Mouse (Mus musculus) liver, adult 2 months (tissue): Measurements from ENCODE around the gene Adgrv1. TPM values are rescaled to one million over a fixed set of nuclear protein-coding genes. Genes with fewer than 3 reads are reported as not detected.

Experiments used
- DNase-seq: peaks from one replicate; pipeline ENCODE4 v3.0.0-alpha.2; 2011; ENCODE audit warnings: low read depth, low spot score; ENCODE audit errors: extremely low read depth
- H3K27ac ChIP-seq: fragments of 200-500 bp; replicated peaks from 2 replicates; pipeline ENCODE4 v1.5.1; 2012; ENCODE audit warnings: low read depth, mild to moderate bottlenecking, control low read depth, inconsistent platforms, low read length; ENCODE audit not compliant: insufficient read depth
- H3K27me3 ChIP-seq: fragments of 200-500 bp; 2 replicates; pipeline ENCODE4 v1.6.1; 2012; ENCODE audit warnings: mild to moderate bottlenecking, moderate library complexity, low read length, inconsistent platforms; ENCODE audit not compliant: control insufficient read depth, insufficient read depth
- H3K36me3 ChIP-seq: fragments of 200-500 bp; 2 replicates; pipeline ENCODE4 v1.6.1; 2012; ENCODE audit warnings: low read length, inconsistent platforms; ENCODE audit not compliant: control insufficient read depth, insufficient read depth
- H3K4me1 ChIP-seq: fragments of 200-500 bp; 2 replicates; pipeline ENCODE4 v1.6.1; 2011; ENCODE audit warnings: low read length; ENCODE audit not compliant: control insufficient read depth, insufficient read depth
- H3K4me3 ChIP-seq: fragments of 200-500 bp; 2 replicates; pipeline ENCODE4 v1.5.1; 2011; ENCODE audit warnings: low read depth, mild to moderate bottlenecking, control low read depth, low read length, moderate library complexity; ENCODE audit not compliant: insufficient read depth
- H3K79me2 ChIP-seq: fragments of 200-500 bp; 2 replicates; pipeline ENCODE4 v1.6.1; 2012; ENCODE audit warnings: inconsistent platforms, mild to moderate bottlenecking, low read length, moderate library complexity; ENCODE audit not compliant: control insufficient read depth, insufficient read depth
- H3K9ac ChIP-seq: fragments of 200-500 bp; 2 replicates; pipeline ENCODE4 v1.6.1; 2012; ENCODE audit warnings: low read depth, mild to moderate bottlenecking, control low read depth, inconsistent platforms, low read length
- CTCF ChIP-seq: fragments of 200-500 bp; IDR thresholded peaks from 2 replicates; pipeline ENCODE4 v1.5.1; 2011; ENCODE audit warnings: low read depth, low read length, control low read depth
- POLR2A ChIP-seq: fragments of 200-500 bp; IDR thresholded peaks from 2 replicates; pipeline ENCODE4 v1.6.1; 2011; ENCODE audit warnings: low read length, control low read depth; ENCODE audit not compliant: insufficient read depth; ENCODE audit errors: extremely low read depth
- WGBS: fragments of 180-500 bp; shearing (Covaris S2); methylation state at CpG from one replicate; pipeline ENCODE4 v1.1.7; 2018; 5-methylcytosine and 5-hydroxymethylcytosine counted together
- polyA plus RNA-seq: library from polyadenylated mRNA; depleted of rRNA; stranded (reverse); fragments of >200 nt; gene quantifications from 2 replicates; pipeline ENCODE4 v1.2.3, GENCODE M21; 2012
- total RNA-seq: library from RNA; depleted of rRNA; stranded (reverse); fragments of >200 nt; gene quantifications from 2 replicates; pipeline ENCODE4 v1.2.3, GENCODE M21; 2014

Adgrv1 gene
- total and polyA plus RNA-seq, 2 experiments: 1.5 to 3.1 TPM

GRCm38 (mm10) chr13:81510142-81510541 is 122.8 kb downstream of the Adgrv1 start:
- no peak for DNase-seq
- no peak overlapping the region for H3K9ac ChIP-seq
- H3K79me2 ChIP-seq: no peaks in the 10 kb centered on the region
- no peaks in the 10 kb centered on the region for H3K4me1 ChIP-seq
- TF ChIP-seq CTCF (no peak), POLR2A (no peak)
- H3K4me3 ChIP-seq: no peak overlapping the region
- 82% methylated on average over 7 of the region's 7 CpGs for whole genome bisulfite sequencing
- H3K27me3 ChIP-seq: no peaks in the 10 kb centered on the region
- H3K27ac ChIP-seq: no peak overlapping the region
- no peaks in the 10 kb centered on the region for H3K36me3 ChIP-seq

GRCm38 (mm10) chr13:81497035-81497434 is 135.9 kb downstream of the Adgrv1 start:
- Histone ChIP-seq H3K9ac (no peak overlapping the region), H3K4me3 (no peak overlapping the region), H3K79me2 (no peaks in the 10 kb centered on the region), H3K27me3 (no peaks in the 10 kb centered on the region), H3K27ac (no peak overlapping the region), H3K36me3 (no peaks in the 10 kb centered on the region), H3K4me1 (no peaks in the 10 kb centered on the region)
- TF ChIP-seq CTCF: no peak
- no peak for TF ChIP-seq POLR2A
- no peak for DNase-seq
- 73% methylated on average over 3 of the region's 3 CpGs for WGBS

- Histone ChIP-seq H3K4me3 (no peak overlapping the region), H3K27me3 (no peaks in the 10 kb centered on the region), H3K9ac (no peak overlapping the region), H3K27ac (no peak overlapping the region), H3K79me2 (no peaks in the 10 kb centered on the region), H3K4me1 (no peaks in the 10 kb centered on the region), H3K36me3 (no peaks in the 10 kb centered on the region)
- WGBS: 76% methylated on average over 7 of the region's 7 CpGs
- no peak for TF ChIP-seq CTCF
- no peak for DNase-seq
These were observed 141.0 kb downstream of the Adgrv1 start for GRCm38 (mm10) chr13:81491971-81492370.

GRCm38 (mm10) chr13:81486980-81487379 is 146.0 kb downstream of the Adgrv1 start:
- Histone ChIP-seq H3K4me3 (no peak overlapping the region), H3K9ac (no peak overlapping the region), H3K27ac (no peak overlapping the region), H3K36me3 (no peaks in the 10 kb centered on the region), H3K4me1 (no peaks in the 10 kb centered on the region), H3K27me3 (no peaks in the 10 kb centered on the region), H3K79me2 (no peaks in the 10 kb centered on the region)
- TF ChIP-seq CTCF (no peak), POLR2A (no peak)
- no peak for DNase-seq

- Histone ChIP-seq H3K36me3 (no peaks in the 10 kb centered on the region), H3K4me3 (no peak overlapping the region), H3K4me1 (no peaks in the 10 kb centered on the region), H3K79me2 (no peaks in the 10 kb centered on the region), H3K9ac (no peak overlapping the region), H3K27me3 (no peaks in the 10 kb centered on the region), H3K27ac (no peak overlapping the region)
- no peak for DNase-seq
- TF ChIP-seq CTCF (no peak), POLR2A (no peak)
These were observed 159.2 kb downstream of the Adgrv1 start for GRCm38 (mm10) chr13:81473750-81474149.

GRCm38 (mm10) chr13:81466661-81467060 is 166.3 kb downstream of the Adgrv1 start:
- Histone ChIP-seq H3K27ac (no peak overlapping the region), H3K4me1 (no peaks in the 10 kb centered on the region), H3K27me3 (no peaks in the 10 kb centered on the region), H3K36me3 (no peaks in the 10 kb centered on the region), H3K4me3 (no peak overlapping the region), H3K79me2 (no peaks in the 10 kb centered on the region), H3K9ac (no peak overlapping the region)
- TF ChIP-seq POLR2A (no peak), CTCF (no peak)
- 79% methylated on average over 4 of the region's 4 CpGs for WGBS
- no peak for DNase-seq

GRCm38 (mm10) chr13:81465794-81466193 is 167.2 kb downstream of the Adgrv1 start:
- Histone ChIP-seq H3K4me1 (no peaks in the 10 kb centered on the region), H3K9ac (no peak overlapping the region), H3K4me3 (no peak overlapping the region), H3K36me3 (no peaks in the 10 kb centered on the region), H3K27ac (no peak overlapping the region), H3K27me3 (no peaks in the 10 kb centered on the region), H3K79me2 (no peaks in the 10 kb centered on the region)
- DNase-seq: no peak
- TF ChIP-seq POLR2A (no peak), CTCF (no peak)
- 85% methylated on average over 3 of the region's 3 CpGs for WGBS
